Mouse (Mus musculus): ENCODE measurements around the gene Pabpc4l. TPM values are rescaled to one million over a fixed set of nuclear protein-coding genes. Genes with fewer than 3 reads are reported as not detected.

Gene Pabpc4l
- not detected in 2 replicates for total RNA-seq (2023)

GRCm38 (mm10) chr3:46447481-46448265 is at the start of gene Pabpc4l:
Gene Pabpc4l (minus strand): TSS chr3:46448219.

